Mouse (Mus musculus): ENCODE measurements around the gene Rpp25l. TPM values are rescaled to one million over a fixed set of nuclear protein-coding genes. Genes with fewer than 3 reads are reported as not detected.

Gene Rpp25l
- polyA plus RNA-seq (2012; rRNA removed): 20.0 and 24.3 TPM in 2 replicates

DNA sequence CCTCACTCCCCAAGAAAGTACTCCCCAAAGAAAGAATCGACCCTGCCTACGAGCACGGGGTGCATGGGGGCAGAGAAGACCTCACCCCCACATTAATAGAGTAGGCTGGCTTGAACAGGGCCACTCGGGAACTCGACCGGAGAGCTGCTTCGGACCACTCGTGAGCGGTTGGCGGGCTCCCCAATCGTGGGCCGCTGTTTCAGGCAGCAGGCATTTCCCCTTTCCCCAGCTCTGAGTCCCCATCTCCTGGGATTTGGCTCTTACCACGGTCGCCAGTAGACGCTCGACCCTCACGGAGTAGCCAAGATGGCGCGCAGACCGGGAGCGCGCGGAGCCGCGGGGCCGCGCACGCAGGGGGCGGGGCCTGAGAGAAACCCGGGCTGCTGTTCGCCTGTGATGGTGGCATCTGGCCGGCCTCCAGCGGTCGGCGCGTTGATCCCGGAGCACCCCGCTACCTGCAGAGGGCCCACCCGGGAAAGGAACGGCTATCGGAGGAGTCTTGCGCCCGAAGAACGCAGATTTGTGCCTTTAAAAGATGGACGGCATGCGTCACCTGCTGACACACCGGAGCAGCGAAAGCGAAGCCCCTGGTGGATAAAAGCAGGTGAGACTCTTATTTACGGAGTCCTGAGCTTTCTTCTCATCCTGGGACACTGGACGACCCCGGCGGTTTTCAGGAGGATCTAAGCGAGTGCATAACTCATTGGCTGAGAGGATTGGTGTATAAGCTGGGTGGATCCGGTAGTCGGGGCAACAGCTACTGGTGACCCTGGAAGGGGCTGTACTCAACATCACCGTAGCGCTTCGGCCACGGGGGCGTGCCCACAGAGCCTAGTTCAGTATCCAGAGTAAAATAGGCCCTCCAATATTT lies at the start of gene Rpp25l:
Rpp25l (minus strand) TSS at position 338 of the 871 bp plus-strand sequence.

GRCm38 (mm10) chr4:41755338-41756305 lies 42.3 kb upstream of the Rpp25l start, which contains the start of gene Sigmar1:
Gene Sigmar1 (minus strand): TSS chr4:41756157.

GRCm38 (mm10) chr4:41754797-41755337 lies 41.5 kb upstream of the Rpp25l start, which contains the start of gene Galt:
Gene Galt (plus strand): TSS chr4:41755228.

DNA sequence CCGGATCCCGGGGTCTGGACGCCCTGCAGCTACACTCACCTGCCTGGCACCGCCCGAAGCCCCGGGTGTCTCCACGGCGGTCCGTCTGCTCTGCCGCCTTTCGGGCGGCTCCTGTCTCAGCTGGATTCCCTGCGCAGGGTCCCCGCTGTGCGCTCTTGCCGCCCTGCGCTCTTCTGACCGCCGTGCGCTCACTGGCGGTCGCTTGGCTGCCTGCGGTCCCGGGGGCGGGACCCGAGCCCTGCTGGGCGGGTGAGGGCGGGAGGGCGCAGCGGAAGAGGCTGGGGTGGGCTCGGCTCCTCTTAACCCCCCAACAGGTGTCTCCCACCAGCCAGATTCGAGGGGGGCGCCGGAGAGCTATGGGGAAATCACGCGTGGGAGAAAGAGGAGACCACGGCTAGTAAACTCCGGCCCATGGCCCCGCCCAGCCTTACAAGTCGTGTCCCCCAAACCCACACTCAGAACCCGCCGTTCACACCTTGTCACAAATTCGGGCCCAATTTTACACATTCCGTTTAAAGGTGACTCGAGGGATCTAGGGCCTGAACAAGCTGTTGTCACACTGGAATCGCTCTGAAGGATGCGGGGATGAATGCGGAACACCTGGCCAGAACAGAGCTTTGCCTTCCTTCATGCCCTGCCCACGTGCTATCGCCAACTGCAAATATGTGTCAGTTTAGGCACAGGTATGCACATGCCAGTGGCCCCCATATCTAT lies 17.9 kb upstream of the Rpp25l start, which contains the start of gene Arid3c:
Arid3c (minus strand) TSS at position 91 of the 714 bp plus-strand sequence.

GRCm38 (mm10) chr4:41722918-41723351 lies 9.6 kb upstream of the Rpp25l start, which contains the start of gene Dctn3:
Gene Dctn3 (minus strand): TSS chr4:41723170.

DNA sequence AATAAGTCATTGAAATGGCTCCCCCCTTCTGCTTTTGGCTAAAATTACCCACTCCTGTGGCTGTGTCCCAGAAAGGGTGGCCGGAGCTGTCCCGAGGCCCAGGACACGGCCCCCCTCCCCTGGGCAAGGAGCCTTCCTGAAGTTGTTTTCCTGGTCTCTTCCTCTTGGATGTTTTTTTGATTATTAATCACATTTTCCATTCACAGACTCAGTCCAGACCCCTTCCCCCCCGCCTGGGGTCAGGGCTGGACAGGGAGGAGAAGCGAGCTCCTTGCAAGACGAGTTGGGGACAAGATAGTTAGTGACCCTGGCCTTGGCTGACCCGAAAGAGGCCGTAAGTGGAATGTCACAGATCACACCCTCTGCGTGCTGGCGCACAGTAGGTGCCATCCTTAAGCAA lies 13.6 kb downstream of the Rpp25l start, which contains the start of gene Il11ra1:
Il11ra1 (plus strand) TSS at position 207 of the 400 bp plus-strand sequence.

GRCm38 (mm10) chr4:41696930-41697841 lies 16.1 kb downstream of the Rpp25l start, which contains the start of gene Cntfr:
Gene Cntfr (minus strand): TSS chr4:41697089.

Other genes starting within 250 kb of the Rpp25l start
- gene Kif24, start 248.6 kb downstream of the Rpp25l start, polyA plus RNA-seq (2012; rRNA removed): 1.8 and 1.9 TPM in 2 replicates
- 11.7 and 12.6 TPM in 2 replicates for gene Nudt2, start 248.4 kb downstream of the Rpp25l start, polyA plus RNA-seq (2012; rRNA removed)
- gene AI464131, start 210.5 kb downstream of the Rpp25l start, polyA plus RNA-seq (2012; rRNA removed): 2.4 and 2.8 TPM in 2 replicates
- gene 1110017D15Rik, start 196.2 kb downstream of the Rpp25l start, polyA plus RNA-seq (2012; rRNA removed): 0.02 and 0.03 TPM in 2 replicates
- 2.5 and 2.7 TPM in 2 replicates for gene Fam219a, start 144.0 kb downstream of the Rpp25l start, polyA plus RNA-seq (2012; rRNA removed)
- 3.5 and 3.7 TPM in 2 replicates for gene Dnaic1, start 143.8 kb downstream of the Rpp25l start, polyA plus RNA-seq (2012; rRNA removed)
- gene Enho, start 73.2 kb downstream of the Rpp25l start, polyA plus RNA-seq (2012; rRNA removed): 5.7 and 5.8 TPM in 2 replicates
- gene Cntfr, start 16.4 kb downstream of the Rpp25l start, polyA plus RNA-seq (2012; rRNA removed): 0.30 and 0.56 TPM in 2 replicates
- gene Il11ra1, start 13.5 kb downstream of the Rpp25l start, polyA plus RNA-seq (2012; rRNA removed): 23.0 and 25.1 TPM in 2 replicates
- gene Dctn3, start 9.6 kb upstream of the Rpp25l start, polyA plus RNA-seq (2012; rRNA removed): 34.3 and 35.2 TPM in 2 replicates
- 0.03 TPM in 1 of 2 replicates, not detected in the other for gene Arid3c, start 17.6 kb upstream of the Rpp25l start, polyA plus RNA-seq (2012; rRNA removed)
- gene Galt, start 41.7 kb upstream of the Rpp25l start, polyA plus RNA-seq (2012; rRNA removed): 79.5 and 86.9 TPM in 2 replicates
- 78.6 and 102 TPM in 2 replicates for gene Sigmar1, start 42.6 kb upstream of the Rpp25l start, polyA plus RNA-seq (2012; rRNA removed)
- gene Ccl27a, start 60.7 kb upstream of the Rpp25l start, polyA plus RNA-seq (2012; rRNA removed): 13.5 and 15.0 TPM in 2 replicates
- gene Gm21541, start 190.1 kb upstream of the Rpp25l start, polyA plus RNA-seq (2012; rRNA removed): not detected in 2 replicates
- 0.24 and 0.64 TPM in 2 replicates for gene Gm20878, start 228.0 kb upstream of the Rpp25l start, polyA plus RNA-seq (2012; rRNA removed)